Mouse (Mus musculus) liver, adult 2 months (tissue): ENCODE measurements around the gene Hoxd13.

Source experiments
- CTCF ChIP-seq: fragments of 200-500 bp; IDR thresholded peaks from 2 replicates; pipeline ENCODE4 v1.5.1; 2011; ENCODE audit warnings: low read depth, low read length, control low read depth
- POLR2A ChIP-seq: fragments of 200-500 bp; IDR thresholded peaks from 2 replicates; pipeline ENCODE4 v1.6.1; 2011; ENCODE audit warnings: low read length, control low read depth; ENCODE audit not compliant: insufficient read depth; ENCODE audit errors: extremely low read depth

- TF ChIP-seq CTCF (no peak), POLR2A (no peak)
These were observed 7.4 kb upstream of the Hoxd13 start for GRCm38 (mm10) chr2:74660421-74661375.
